Mouse (Mus musculus): ENCODE measurements around the gene Cbx5. TPM values are rescaled to one million over a fixed set of nuclear protein-coding genes. Genes with fewer than 3 reads are reported as not detected.
A peak's percentile ranks its signal among the peaks of the same experiment; 100 is the strongest.

Gene Cbx5
- polyA plus RNA-seq, 1 experiment from 2014 or later, result 204 TPM

GRCm38 (mm10) chr15:103187803-103188202 lies 51.8 kb downstream of the Cbx5 start:
- no peak for ATAC-seq (ENCODE audit: low FRiP score)

GRCm38 (mm10) chr15:103185462-103186198 lies 54.0 kb downstream of the Cbx5 start:
- Histone ChIP-seq H3K27me3 (ENCODE audit: control insufficient read depth, insufficient read depth, low read length) (peaks cover 20% of the 10 kb centered on the region), H3K27ac (ENCODE audit: low read depth, low read length) (no peak overlapping the region), H3K9ac (ENCODE audit: low read depth, low read length) (no peak overlapping the region), H3K9me3 (ENCODE audit: control insufficient read depth, low read length) (no peaks in the 10 kb centered on the region), H3K4me1 (replicated peaks; ENCODE audit: control insufficient read depth, insufficient read depth, low read length) (peaks cover 3% of the 10 kb centered on the region), H3K4me3 (ENCODE audit: low read depth, low read length) (no peak overlapping the region), H3K36me3 (ENCODE audit: control insufficient read depth, insufficient read depth, low read length) (no peaks in the 10 kb centered on the region), H3K4me2 (replicated peaks; ENCODE audit: low read depth, low read length) (no peak overlapping the region)
- DNase-seq (ENCODE audit: low spot score) (peak; percentile 57), ATAC-seq (ENCODE audit: low FRiP score) (no peak)
- WGBS, result 54% methylated on average over 19 of the region's 19 CpGs

More at GRCm38 (mm10) chr15:103187803-103188202, 51.8 kb downstream of the Cbx5 start:
- H3K4me2 ChIP-seq (replicated peaks; ENCODE audit: low read depth, low read length), result no peak overlapping the region
- H3K36me3 ChIP-seq (ENCODE audit: control insufficient read depth, insufficient read depth, low read length), result 0 out of 2 replicates have a peak, but pooled peaks cover 2% of the 10 kb centered on the region
- no peak overlapping the region for H3K4me3 ChIP-seq (ENCODE audit: low read depth, low read length)
- no peak overlapping the region for H3K9ac ChIP-seq (ENCODE audit: low read depth, low read length)
- no peak for DNase-seq (ENCODE audit: low spot score)
- 77% methylated on average over 6 of the region's 6 CpGs for WGBS
- H3K27ac ChIP-seq (ENCODE audit: low read depth, low read length), result no peak overlapping the region
- H3K9me3 ChIP-seq (ENCODE audit: control insufficient read depth, low read length), result no peaks in the 10 kb centered on the region
- peaks cover 8% of the 10 kb centered on the region; the same call in 1 of the 2 replicates for H3K27me3 ChIP-seq (ENCODE audit: control insufficient read depth, insufficient read depth, low read length)
- H3K4me1 ChIP-seq (replicated peaks; ENCODE audit: control insufficient read depth, insufficient read depth, low read length), result peaks cover 3% of the 10 kb centered on the region

- 12% methylated on average over 25 of the region's 25 CpGs for WGBS
- peaks cover 3% of the 10 kb centered on the region for H3K4me1 ChIP-seq (replicated peaks; ENCODE audit: control insufficient read depth, insufficient read depth, low read length)
- H3K9me3 ChIP-seq (ENCODE audit: control insufficient read depth, low read length), result no peaks in the 10 kb centered on the region
- H3K9ac ChIP-seq (ENCODE audit: low read depth, low read length), result no peak overlapping the region
- DNase-seq (ENCODE audit: low spot score), result peak; percentile 36
- no peak overlapping the region for H3K27ac ChIP-seq (ENCODE audit: low read depth, low read length)
- no peak overlapping the region for H3K4me3 ChIP-seq (ENCODE audit: low read depth, low read length)
- no peaks in the 10 kb centered on the region for H3K36me3 ChIP-seq (ENCODE audit: control insufficient read depth, insufficient read depth, low read length)
- peak overlapping the region; percentile 36 for H3K4me2 ChIP-seq (replicated peaks; ENCODE audit: low read depth, low read length)
- peaks cover 34% of the 10 kb centered on the region for H3K27me3 ChIP-seq (ENCODE audit: control insufficient read depth, insufficient read depth, low read length)
- ATAC-seq (ENCODE audit: low FRiP score), result peak; percentile 23; the same call in 1 of the 2 replicates
Observed at GRCm38 (mm10) chr15:103183651-103184610, 55.7 kb downstream of the Cbx5 start.

DNA sequence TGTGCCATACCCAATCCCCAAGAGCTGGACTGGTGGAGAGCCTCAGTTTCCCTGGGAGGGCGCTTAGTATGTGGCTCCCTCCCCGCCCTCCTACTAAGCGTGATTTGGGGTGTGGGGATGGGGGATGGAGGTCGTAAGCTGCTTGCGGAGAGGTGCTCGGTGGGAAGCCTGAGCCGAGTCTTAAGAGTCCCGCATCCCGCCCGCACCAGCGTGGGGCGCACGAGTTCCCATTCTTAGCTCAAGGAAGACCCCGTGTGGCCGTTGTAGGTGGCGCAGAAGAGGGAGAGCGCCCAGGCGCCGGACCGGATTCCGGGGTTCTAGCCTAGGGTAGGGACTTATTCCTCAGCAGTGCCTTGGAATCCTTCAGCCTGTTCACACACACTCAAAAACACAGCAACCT lies 56.5 kb downstream of the Cbx5 start:
- no peak overlapping the region for H3K9ac ChIP-seq (ENCODE audit: low read depth, low read length)
- 1% methylated on average over 21 of the region's 21 CpGs for WGBS
- H3K4me1 ChIP-seq (replicated peaks; ENCODE audit: control insufficient read depth, insufficient read depth, low read length), result peaks cover 3% of the 10 kb centered on the region
- H3K27me3 ChIP-seq (ENCODE audit: control insufficient read depth, insufficient read depth, low read length), result peaks cover 42% of the 10 kb centered on the region
- DNase-seq (ENCODE audit: low spot score), result peak; percentile 84
- H3K4me2 ChIP-seq (replicated peaks; ENCODE audit: low read depth, low read length), result no peak overlapping the region; the same call in 1 of the 2 replicates
- ATAC-seq (ENCODE audit: low FRiP score), result 0 out of 2 replicates have a peak, but pooled peaks have one; percentile 26
- H3K27ac ChIP-seq (ENCODE audit: low read depth, low read length), result no peak overlapping the region
- H3K36me3 ChIP-seq (ENCODE audit: control insufficient read depth, insufficient read depth, low read length), result no peaks in the 10 kb centered on the region
- H3K9me3 ChIP-seq (ENCODE audit: control insufficient read depth, low read length), result no peaks in the 10 kb centered on the region
- H3K4me3 ChIP-seq (ENCODE audit: low read depth, low read length), result no peak overlapping the region

GRCm38 (mm10) chr15:103182166-103182790 lies 57.3 kb downstream of the Cbx5 start:
- WGBS, result 1% methylated on average over 45 of the region's 48 CpGs
- H3K27me3 ChIP-seq (ENCODE audit: control insufficient read depth, insufficient read depth, low read length), result peaks cover 51% of the 10 kb centered on the region

GRCm38 (mm10) chr15:103180406-103180805 lies 59.2 kb downstream of the Cbx5 start:
- H3K36me3 ChIP-seq (ENCODE audit: control insufficient read depth, insufficient read depth, low read length), result no peaks in the 10 kb centered on the region
- H3K9me3 ChIP-seq (ENCODE audit: control insufficient read depth, low read length), result no peaks in the 10 kb centered on the region
- ATAC-seq (ENCODE audit: low FRiP score) (no peak), DNase-seq (ENCODE audit: low spot score) (no peak)
- no peak overlapping the region for H3K9ac ChIP-seq (ENCODE audit: low read depth, low read length)
- no peak overlapping the region for H3K27ac ChIP-seq (ENCODE audit: low read depth, low read length)
- no peak overlapping the region for H3K4me2 ChIP-seq (replicated peaks; ENCODE audit: low read depth, low read length)
- H3K27me3 ChIP-seq (ENCODE audit: control insufficient read depth, insufficient read depth, low read length), result peaks cover 66% of the 10 kb centered on the region
- no peak overlapping the region for H3K4me3 ChIP-seq (ENCODE audit: low read depth, low read length)
- H3K4me1 ChIP-seq (replicated peaks; ENCODE audit: control insufficient read depth, insufficient read depth, low read length), result peaks cover 5% of the 10 kb centered on the region

More at GRCm38 (mm10) chr15:103182166-103182790, 57.3 kb downstream of the Cbx5 start:
- Histone ChIP-seq H3K36me3 (ENCODE audit: control insufficient read depth, insufficient read depth, low read length) (no peaks in the 10 kb centered on the region), H3K4me2 (replicated peaks; ENCODE audit: low read depth, low read length) (peak overlapping the region; percentile 31), H3K27ac (ENCODE audit: low read depth, low read length) (no peak overlapping the region), H3K9ac (ENCODE audit: low read depth, low read length) (no peak overlapping the region), H3K9me3 (ENCODE audit: control insufficient read depth, low read length) (no peaks in the 10 kb centered on the region), H3K4me3 (ENCODE audit: low read depth, low read length) (no peak overlapping the region), H3K4me1 (replicated peaks; ENCODE audit: control insufficient read depth, insufficient read depth, low read length) (peaks cover 5% of the 10 kb centered on the region)
- peak; percentile 40; the same call in 1 of the 2 replicates for ATAC-seq (ENCODE audit: low FRiP score)
- DNase-seq (ENCODE audit: low spot score), result peak; percentile 91

GRCm38 (mm10) chr15:103178767-103179166 lies 60.8 kb downstream of the Cbx5 start:
- Histone ChIP-seq H3K27me3 (ENCODE audit: control insufficient read depth, insufficient read depth, low read length) (peaks cover 81% of the 10 kb centered on the region), H3K4me1 (replicated peaks; ENCODE audit: control insufficient read depth, insufficient read depth, low read length) (peaks cover 3% of the 10 kb centered on the region), H3K36me3 (ENCODE audit: control insufficient read depth, insufficient read depth, low read length) (no peaks in the 10 kb centered on the region), H3K9me3 (ENCODE audit: control insufficient read depth, low read length) (no peaks in the 10 kb centered on the region), H3K4me2 (replicated peaks; ENCODE audit: low read depth, low read length) (no peak overlapping the region), H3K9ac (ENCODE audit: low read depth, low read length) (no peak overlapping the region), H3K4me3 (ENCODE audit: low read depth, low read length) (no peak overlapping the region), H3K27ac (ENCODE audit: low read depth, low read length) (no peak overlapping the region)
- ATAC-seq (ENCODE audit: low FRiP score) (no peak), DNase-seq (ENCODE audit: low spot score) (no peak)
- WGBS, result 48% methylated on average over 1 of the region's 1 CpGs

- Histone ChIP-seq H3K4me1 (replicated peaks; ENCODE audit: control insufficient read depth, insufficient read depth, low read length) (peaks cover 2% of the 10 kb centered on the region), H3K27me3 (ENCODE audit: control insufficient read depth, insufficient read depth, low read length) (peaks cover 82% of the 10 kb centered on the region), H3K36me3 (ENCODE audit: control insufficient read depth, insufficient read depth, low read length) (no peaks in the 10 kb centered on the region), H3K4me3 (ENCODE audit: low read depth, low read length) (no peak overlapping the region), H3K4me2 (replicated peaks; ENCODE audit: low read depth, low read length) (no peak overlapping the region), H3K9ac (ENCODE audit: low read depth, low read length) (no peak overlapping the region), H3K27ac (ENCODE audit: low read depth, low read length) (no peak overlapping the region), H3K9me3 (ENCODE audit: control insufficient read depth, low read length) (no peaks in the 10 kb centered on the region)
- peak; percentile 77 for DNase-seq (ENCODE audit: low spot score)
- WGBS, result 4% methylated on average over 12 of the region's 12 CpGs
- no peak for ATAC-seq (ENCODE audit: low FRiP score)
Observed at GRCm38 (mm10) chr15:103178137-103178536, 61.5 kb downstream of the Cbx5 start.

All from hindbrain, embryonic 11.5 days (tissue).